Mouse (Mus musculus) megakaryocyte progenitor cell, adult 5-6 weeks (primary cell): ENCODE measurements at regions not wholly inside any gene's neighbourhood (a gene's known extent, or its start where the extent isn't known, plus 50 kb on each side); places are given as distances from the start of the nearest gene placed in this dataset.
A peak's percentile ranks its signal among the peaks of the same experiment; 100 is the strongest.

Source experiments
- ATAC-seq: replicated peaks from 2 replicates; pipeline ENCODE4 v1.8.0; 2016; ENCODE audit warnings: mild to moderate bottlenecking, moderate TSS enrichment, inconsistent platforms; ENCODE audit not compliant: poor library complexity

DNA sequence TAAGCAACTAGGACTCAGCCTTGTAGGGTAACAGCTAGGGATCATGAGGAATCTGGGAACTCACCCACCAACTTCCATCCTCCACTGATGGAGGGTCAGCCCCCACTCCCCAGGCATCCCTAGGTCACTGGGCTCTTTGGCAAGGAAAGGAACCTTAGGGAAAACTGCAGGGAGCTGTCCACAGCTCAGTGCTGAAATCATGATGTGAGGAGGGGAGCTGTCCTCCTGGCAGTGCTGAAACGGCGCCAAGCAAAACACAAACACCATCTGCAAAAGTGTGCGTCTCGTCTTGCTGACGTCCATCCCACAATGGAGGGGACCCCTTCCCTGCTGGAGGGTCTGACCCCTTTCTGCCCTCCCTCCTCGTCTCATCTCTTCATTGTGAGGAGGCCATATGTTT, 68.6 kb upstream of the Rph3a start:
- ATAC-seq: peak; percentile 88

DNA sequence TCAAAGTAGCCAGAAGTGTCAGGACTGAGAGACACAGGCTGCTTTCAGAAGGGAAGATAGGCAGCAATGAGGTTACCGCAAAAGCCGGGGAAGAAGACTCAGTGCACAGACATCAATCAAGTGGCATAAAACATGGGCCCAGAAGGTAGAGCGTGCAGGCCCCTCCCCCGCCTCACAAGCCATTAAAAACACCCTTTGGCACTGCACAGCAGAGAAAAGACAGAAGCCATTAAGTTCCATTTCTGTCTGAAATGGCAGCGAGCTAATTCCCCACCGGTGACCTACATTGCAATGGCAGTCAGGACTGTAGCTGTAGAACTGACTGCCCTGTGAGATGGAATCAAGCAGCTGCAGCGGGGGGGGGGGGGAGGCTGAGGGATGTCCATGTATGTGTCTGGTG, 66.8 kb upstream of the Rph3a start:
- no peak for ATAC-seq

DNA sequence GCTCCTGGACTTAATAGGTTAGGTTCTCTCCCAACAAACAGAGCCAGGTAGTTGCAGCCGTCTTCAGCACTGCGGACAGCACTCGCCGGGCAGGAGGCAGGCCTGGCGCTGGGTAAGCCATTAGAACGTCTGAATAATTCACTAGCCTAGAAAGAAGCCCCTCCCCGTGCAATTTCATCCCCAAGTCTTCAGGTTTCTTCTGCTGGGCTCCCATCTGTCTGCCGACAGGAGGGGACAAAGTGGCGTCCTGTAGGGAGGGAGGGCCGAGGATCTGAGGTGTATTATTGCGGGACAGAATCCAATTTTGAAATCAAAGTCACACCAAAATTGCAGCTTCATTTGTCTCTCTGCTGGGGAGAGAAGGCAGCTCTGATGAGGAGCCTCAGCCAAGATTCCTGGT, 58.9 kb upstream of the Rph3a start:
- ATAC-seq: peak; percentile 29; the same call in 1 of the 2 replicates

DNA sequence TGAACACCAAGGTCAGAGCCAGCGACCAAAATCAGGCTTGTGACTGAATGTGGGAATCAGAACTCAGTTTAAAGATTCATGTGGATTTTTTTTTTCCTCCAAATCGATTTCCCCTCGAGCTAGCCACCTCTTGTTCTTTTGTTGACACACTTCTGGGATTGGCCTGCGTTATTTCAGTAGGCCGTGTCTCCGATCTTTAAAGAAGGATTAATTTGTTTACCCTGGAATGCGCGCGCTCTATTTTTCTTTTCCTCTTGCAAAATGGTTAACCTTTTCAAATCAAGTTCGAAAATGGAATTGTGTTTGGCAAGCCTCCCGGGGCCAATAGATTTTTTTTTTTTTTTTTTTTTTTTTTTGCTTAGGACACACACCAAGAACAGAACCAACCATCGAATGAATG, 54.8 kb upstream of the Rph3a start:
- no peak for ATAC-seq

DNA sequence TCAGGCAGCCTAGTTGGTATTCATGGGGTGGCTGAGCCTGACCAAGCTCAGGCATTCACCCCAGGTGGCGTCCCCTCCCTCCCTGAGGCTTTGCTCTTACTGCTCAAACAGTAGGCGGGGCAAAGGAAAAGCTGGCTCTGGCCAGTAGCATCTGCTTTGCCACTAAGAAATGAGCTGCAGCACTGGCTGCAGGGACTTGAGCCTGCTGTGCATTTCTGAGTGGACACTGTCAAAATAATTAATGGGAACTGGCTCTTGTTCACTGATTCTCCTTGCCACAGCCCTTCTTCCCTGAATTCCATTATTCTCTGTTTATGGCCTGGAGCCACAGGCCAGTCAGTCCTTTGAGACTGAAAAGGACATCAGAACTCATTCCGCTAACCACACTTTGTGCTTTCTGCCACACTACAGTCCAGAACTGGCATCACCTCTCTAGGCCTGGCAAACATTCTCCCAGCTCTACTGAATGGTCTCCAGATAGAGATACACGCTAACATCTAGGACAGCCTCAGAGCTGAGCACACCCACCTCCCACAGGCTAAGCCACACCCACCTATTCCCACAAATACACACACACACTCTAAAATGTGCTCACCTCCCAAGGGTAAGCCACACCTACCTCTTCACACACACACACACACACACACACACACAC, 53.2 kb upstream of the Rph3a start:
- no peak for ATAC-seq

DNA sequence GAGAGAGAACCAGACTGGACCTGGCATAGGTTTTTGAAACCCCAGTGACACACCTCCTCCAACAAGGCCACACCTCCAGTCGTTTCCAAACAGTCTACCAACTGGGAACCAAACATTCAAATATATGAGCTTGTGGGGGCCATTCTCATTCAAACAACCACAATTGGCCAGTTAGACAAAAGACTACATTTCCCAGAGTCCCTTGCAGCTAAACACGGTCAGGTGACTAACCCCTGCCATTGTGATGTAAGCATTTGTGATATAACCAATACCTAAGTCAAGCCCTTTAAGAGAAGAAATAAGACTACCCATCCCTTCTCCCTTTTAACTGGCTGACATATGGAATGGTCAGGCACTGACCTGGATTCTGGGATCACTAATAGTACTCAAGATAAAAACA, 51.8 kb upstream of the Rph3a start:
- no peak for ATAC-seq
